Mouse (Mus musculus) cerebellum, adult 9-10 months (tissue): ENCODE measurements around the gene Cmtm3.

Experiments
- DNase-seq: peaks from one replicate; pipeline ENCODE4 v3.0.0; 2022

Gene Cmtm3

GRCm38 (mm10) chr8:104343957-104344356, 4.7 kb downstream of the Cmtm3 start:
- DNase-seq, result peak; percentile 89

DNA sequence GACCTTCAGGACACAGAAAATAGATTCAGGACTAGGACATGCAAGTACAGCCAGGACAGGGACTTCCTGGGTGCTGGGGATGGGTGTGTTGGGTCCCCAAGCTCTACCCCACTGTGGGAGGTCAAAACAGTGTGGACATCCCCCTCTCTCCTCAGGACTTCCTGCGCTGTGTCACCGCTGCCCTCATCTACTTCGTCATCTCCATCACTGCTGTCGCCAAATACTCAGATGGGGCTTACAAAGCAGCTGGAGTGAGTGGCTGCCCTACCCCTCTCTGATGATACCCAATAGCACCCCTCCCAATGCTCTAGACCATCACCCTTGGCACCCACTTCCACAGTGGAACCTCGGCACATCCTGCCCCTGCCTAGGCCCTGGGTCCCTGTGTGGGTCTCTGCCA, 5.4 kb downstream of the Cmtm3 start:
- no peak for DNase-seq

DNA sequence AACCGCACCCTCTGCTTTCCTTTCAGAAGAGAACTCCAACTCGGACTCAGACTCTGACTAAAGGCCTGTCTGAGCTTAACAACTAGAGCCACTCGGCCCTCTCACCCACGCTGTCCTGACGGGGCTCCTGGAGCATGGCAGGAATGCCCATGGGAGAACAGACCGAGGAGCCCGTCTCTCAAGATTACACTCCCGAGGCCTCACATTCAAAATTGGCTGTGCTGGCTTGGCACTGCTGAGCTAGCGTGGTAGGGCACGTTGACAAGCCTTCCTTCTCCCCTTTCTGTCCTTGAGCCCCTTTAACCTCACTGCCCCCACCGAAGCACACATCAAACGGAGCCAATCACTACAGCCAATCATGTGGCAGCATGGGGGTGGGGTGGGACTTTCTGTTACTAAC, 7.5 kb downstream of the Cmtm3 start:
- no peak for DNase-seq

GRCm38 (mm10) chr8:104348971-104349370, 9.8 kb downstream of the Cmtm3 start:
- DNase-seq, result peak; percentile 0

DNA sequence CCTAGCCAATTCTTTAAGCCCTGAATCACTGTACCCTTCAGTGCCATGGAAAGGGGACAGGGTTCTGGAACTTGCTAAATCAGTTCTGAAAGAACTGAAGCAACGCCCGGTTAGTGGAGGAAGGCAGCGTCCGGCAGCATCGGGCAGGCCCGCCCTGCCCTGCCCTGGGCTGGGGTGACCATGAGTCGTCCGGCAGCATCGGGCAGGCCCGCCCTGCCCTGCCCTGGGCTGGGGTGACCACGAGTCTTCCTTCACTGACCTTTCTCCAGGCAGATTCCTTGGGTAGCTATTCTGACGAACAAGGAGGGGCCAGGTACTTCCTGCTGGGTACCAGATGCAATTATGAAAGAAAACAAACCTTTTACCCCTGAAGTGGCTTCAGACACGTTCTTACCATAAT, 10.8 kb downstream of the Cmtm3 start:
- DNase-seq, result no peak

DNA sequence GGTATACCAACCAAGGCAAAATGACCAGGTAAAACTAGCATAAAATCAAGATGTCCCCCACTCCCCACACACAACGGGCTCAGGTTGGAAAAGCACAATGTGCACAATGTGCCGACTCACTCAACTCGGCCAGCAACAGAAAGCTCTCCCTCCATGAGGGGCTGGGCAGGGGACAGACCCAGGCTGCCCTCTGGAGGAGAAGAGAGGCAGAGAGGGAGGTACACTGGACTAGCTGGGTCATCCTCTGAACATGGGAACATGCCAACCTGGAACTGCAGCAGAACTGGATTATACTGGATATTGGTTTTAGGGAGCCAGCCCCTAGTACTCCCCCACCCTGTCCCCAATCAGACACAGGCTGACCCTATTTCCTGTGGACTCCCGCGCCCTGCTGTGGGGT, 14.0 kb downstream of the Cmtm3 start:
- peak; percentile 3 for DNase-seq

DNA sequence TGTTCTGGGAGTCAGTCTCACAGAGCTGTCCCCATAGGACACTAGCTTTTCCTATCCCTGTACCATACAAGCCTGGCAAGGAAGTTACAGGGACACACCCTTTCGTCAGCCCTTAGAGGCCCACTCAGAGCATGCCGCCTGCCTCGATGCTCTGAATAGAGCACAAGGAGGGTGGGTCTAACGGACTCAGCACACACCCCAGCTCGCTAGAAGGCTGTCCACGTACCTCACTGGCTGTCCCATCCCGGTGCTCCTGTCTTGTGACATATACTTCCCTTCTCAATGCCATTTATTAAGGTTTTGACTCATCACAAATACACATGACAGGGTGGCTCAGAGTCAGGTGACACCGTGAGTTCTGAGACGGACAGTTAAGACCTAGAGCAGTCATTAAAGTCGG, 15.3 kb downstream of the Cmtm3 start:
- DNase-seq, result no peak

- DNase-seq, result no peak
Observed at GRCm38 (mm10) chr8:104358637-104359036, 19.4 kb downstream of the Cmtm3 start.

- DNase-seq, result peak; percentile 72
Observed at GRCm38 (mm10) chr8:104359778-104360456, 20.7 kb downstream of the Cmtm3 start.

DNA sequence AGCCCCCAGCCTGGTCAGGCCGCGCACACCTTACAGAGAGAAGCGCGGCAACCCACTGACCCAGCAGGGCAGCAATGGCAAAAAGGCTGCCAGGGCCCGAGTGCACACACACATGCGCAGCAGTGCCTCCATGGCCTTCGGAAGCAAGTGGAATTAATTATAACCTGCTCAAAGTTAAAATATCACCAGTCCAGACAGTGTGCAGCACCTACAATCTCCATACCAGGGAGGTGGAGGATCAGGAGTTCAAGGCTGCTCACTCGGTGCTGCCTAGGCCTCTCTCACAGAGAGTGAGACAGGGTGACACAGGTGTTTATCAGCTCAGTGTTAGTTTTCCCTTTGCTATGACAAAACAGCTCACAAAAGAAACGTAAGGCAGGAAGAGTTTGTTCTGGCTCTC, 26.5 kb downstream of the Cmtm3 start:
- DNase-seq, result no peak

DNA sequence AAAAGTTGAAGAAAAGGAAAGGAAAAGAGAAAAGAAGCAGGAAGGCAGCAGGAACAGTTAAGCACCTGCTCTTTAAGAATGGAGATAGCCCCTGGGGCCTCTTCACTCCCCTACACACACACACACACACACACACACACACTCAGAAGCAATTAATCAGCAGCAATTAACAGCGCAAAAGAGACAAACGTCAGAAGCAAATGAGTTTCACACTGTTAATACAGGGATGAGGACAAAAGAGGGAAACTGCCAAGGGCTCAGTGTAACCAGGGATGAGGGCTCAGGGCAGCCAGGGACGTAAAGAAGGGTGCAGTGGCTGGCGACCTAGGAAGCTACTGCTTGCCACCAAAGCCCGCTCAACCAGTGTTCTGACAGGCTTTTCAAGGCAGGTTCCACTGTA, 28.2 kb downstream of the Cmtm3 start:
- no peak for DNase-seq

DNA sequence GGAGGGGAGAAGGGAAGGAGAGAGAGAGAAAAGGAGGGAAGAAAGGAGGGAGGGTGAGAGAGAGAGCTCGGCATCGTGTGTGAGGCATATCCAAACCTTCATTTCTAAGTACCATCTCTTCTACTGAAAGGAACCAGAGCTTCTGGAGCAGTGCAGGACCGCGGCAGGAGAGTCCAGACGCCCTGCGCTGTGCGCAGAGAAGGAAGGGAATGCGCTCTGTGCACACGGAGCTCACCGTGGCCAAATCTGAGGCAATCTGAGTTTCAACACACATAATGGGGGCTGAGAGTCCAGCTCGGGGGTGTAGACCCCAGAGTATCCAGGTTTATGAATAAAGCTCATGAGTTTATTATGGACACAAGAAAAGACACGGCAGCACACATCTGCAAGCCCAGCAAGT, 30.4 kb downstream of the Cmtm3 start:
- DNase-seq, result no peak

DNA sequence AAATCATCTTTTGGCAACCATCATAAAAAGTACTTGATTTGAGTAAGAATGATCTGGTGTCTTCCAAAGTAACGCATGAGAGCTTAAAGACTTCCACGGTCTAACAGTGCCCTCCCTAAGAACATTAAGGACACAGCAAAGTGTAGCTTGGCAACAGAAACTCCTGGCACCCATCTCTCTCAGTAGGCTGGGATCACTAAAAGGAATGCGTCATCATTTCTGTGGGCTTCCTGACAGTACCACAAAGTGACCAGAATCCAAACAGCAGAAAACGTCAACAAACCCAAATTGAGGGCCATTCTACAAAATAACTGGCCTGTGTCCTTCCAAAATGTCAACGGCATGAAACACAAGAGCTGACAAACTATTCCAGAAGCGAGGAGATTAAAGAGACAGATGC, 30.9 kb downstream of the Cmtm3 start:
- no peak for DNase-seq

DNA sequence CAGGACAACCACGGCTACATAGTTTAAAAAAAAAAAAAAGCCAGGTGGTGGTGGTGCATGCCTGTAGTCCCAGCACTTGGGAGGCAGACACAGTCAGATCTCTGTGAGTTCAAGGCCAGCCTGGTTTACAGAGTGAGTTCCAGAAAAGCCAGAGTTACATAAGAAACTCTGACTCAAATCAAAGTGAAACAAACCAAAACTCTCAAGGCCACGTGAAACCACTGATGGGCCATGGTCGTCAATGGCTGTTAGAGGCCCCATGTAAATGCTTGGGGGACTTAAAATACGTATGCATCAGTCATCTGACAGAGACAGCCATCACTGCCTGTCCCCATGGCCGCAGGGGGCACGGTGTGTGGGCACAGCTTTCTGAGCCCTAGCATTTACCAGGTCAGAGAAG, 31.9 kb downstream of the Cmtm3 start:
- no peak for DNase-seq

- peak; percentile 58 for DNase-seq
Observed at GRCm38 (mm10) chr8:104373779-104374178, 34.6 kb downstream of the Cmtm3 start.

- DNase-seq, result no peak
Observed at GRCm38 (mm10) chr8:104374269-104374668, 35.1 kb downstream of the Cmtm3 start.

- peak; percentile 73 for DNase-seq
Observed at GRCm38 (mm10) chr8:104374864-104375846, 35.9 kb downstream of the Cmtm3 start.

- DNase-seq, result no peak
Observed at GRCm38 (mm10) chr8:104375959-104376358, 36.7 kb downstream of the Cmtm3 start.

DNA sequence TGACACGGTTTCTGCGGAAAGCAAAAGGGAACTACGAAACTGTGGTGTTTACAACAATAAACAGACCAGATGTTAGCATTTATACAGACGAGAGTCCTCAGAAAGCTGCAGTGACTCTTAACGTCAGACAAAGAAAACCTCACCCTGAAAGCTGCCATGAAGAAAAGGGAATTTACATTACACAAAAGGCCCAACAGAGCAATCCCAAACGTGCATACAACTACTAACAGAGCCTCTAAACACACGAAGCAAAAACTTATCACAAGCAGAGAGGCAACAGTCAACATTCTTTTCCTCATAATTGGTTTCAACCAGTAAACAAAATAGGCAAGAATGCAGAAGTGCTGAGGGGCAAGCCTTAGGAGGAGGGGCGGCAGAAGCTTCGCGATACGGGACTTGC, 37.5 kb downstream of the Cmtm3 start:
- no peak for DNase-seq

DNA sequence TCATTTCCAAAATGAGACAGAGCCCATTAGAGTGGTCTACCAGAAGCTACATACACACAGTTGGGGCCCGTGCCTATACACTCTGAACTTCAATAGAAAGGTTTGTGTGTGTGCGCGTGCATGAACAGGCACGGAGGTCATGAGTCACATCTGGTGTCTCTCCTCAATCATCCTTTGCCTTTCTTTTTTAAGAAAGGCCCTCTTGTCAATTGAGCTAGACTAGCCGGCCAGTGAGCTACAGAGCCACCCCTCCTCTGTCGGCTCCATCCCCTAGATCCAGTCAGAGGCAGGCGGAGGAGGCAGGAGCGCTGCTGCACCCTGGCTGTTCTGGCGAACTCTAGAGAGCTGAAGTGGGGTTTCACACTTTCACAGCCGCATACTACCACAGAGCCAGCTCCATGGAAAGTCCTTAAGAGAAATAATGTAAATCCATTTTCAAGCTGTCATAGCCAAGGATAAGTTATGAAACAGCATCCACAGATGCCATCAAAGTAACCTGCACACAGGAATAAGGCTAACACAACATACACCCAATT, 40.2 kb downstream of the Cmtm3 start:
- DNase-seq, result no peak

DNA sequence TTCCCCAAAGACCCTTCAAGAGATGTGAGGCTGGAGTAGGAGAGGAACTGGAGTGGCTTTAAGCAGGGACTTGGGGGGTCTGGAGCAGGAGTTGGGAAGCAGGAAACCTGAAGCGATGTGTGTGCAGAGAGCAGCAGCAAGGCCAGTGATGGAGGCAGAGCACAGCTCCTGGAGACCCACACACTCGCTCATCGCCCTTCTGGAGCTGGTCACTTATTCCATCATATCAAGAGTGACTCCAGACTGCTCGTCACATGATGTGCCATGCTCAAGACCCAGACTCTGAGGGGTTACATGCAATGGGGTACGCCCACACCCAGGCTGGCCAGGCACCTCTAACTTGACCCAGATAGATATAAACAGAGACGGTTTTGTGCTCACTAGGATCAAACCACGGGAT, 41.1 kb downstream of the Cmtm3 start:
- DNase-seq, result no peak

GRCm38 (mm10) chr8:104380961-104381411, 41.8 kb downstream of the Cmtm3 start:
- peak; percentile 66 for DNase-seq

GRCm38 (mm10) chr8:104383296-104383695, 44.1 kb downstream of the Cmtm3 start:
- no peak for DNase-seq

- no peak for DNase-seq
Observed at GRCm38 (mm10) chr8:104383977-104384376, 44.8 kb downstream of the Cmtm3 start.
